Mouse (Mus musculus) thymus, postnatal 0 days (tissue): Measurements from ENCODE around the gene 2510002D24Rik. TPM values are rescaled to one million over a fixed set of nuclear protein-coding genes. Genes with fewer than 3 reads are reported as not detected.
"Not testable (repeated sequence)": the region's sequence is repeated elsewhere in the genome, so short reads cannot be mapped to it uniquely, and the experiment has no call there.

Source experiments
- DNase-seq: peaks from one replicate; pipeline ENCODE4 v3.0.0-alpha.2; 2015; ENCODE audit warnings: low spot score
- polyA plus RNA-seq: library from polyadenylated mRNA; unstranded; fragments of >200 nt; fragmentation: Nextera tagmentation; extraction: Ambion mirVana; gene quantifications from 2 replicates; pipeline ENCODE4 v1.2.1, GENCODE M21; 2015

Gene 2510002D24Rik
- polyA plus RNA-seq, 1 experiment from 2014 or later: 34.3 TPM

GRCm38 (mm10) chr16:18849521-18850190, 13.3 kb downstream of the 2510002D24Rik start:
- not testable (repeated sequence) for DNase-seq

DNA sequence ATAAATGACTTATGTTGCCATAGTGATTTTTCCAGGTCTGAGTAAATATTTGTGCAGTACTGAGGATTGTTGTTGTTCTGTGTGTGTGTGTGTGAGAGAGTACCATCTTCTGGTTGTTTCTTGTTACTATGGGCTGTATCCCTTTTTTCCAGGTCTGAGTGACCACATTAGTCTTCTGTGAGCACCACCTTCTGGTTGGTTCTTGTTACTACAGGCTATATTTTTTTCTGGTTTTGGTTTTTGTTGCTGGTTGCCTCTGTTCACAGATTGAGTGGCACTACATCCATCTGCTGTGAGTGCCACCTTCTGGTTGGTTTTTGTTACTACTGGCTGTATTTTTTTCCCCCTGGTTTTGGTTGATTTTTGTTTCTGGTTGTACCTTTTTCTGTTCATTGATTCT, 22.2 kb downstream of the 2510002D24Rik start:
- peak; percentile 75 for DNase-seq

DNA sequence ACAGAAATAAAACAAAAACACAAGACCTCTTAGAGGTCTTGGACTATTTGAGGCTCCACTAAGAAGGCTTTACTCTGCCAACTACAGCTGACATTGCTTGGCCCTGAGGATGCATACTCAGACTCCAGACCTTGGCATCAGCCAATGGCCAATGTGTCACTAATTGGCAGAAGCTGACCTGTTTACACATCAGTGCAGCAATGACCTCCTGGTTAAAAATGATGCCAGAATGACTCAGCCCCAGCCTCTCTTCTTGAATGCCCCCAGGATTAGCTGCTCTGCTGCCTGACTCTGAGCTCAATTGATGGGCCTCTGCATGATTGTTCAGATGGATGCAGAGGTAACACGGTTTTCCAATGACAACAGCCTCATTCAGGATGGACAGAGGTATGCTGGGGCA, 23.8 kb downstream of the 2510002D24Rik start:
- DNase-seq: no peak

DNA sequence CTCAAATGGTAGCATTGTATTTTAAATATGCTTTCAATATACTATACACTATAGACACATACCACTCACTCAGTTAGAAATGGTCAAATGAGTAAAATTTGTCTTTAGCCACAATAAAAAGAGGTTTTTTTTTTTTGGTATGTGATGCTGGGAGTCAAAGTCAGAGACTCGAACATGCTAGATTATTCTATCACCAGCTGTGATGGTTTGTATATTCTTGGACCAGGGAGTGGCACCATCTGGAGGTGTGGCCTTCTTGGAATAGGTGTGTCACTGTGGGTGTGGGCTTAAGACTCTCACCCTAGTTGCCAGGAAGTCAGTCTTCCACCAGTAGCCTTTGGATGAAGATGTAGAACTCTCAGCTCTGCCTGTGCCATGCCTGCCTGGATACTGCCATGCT, 34.1 kb downstream of the 2510002D24Rik start:
- DNase-seq: not testable (repeated sequence)

DNA sequence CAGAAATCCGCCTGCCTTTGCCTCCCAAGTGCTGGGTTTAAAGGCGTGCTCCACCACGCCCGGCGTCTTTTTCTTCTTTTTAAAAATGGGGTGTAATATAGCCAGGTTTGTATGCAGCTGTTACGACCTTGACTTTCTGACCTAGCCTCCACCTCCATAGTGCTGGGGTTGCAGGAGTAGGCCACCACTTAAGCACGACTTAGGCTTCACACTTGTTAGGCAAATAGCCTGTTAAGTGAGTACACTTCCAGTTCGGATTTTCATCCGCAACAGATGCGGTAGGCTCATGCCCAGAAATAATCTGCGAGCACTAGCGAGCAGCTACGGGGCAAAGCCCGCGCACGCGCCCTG, 39.7 kb downstream of the 2510002D24Rik start:
- DNase-seq: no peak

DNA sequence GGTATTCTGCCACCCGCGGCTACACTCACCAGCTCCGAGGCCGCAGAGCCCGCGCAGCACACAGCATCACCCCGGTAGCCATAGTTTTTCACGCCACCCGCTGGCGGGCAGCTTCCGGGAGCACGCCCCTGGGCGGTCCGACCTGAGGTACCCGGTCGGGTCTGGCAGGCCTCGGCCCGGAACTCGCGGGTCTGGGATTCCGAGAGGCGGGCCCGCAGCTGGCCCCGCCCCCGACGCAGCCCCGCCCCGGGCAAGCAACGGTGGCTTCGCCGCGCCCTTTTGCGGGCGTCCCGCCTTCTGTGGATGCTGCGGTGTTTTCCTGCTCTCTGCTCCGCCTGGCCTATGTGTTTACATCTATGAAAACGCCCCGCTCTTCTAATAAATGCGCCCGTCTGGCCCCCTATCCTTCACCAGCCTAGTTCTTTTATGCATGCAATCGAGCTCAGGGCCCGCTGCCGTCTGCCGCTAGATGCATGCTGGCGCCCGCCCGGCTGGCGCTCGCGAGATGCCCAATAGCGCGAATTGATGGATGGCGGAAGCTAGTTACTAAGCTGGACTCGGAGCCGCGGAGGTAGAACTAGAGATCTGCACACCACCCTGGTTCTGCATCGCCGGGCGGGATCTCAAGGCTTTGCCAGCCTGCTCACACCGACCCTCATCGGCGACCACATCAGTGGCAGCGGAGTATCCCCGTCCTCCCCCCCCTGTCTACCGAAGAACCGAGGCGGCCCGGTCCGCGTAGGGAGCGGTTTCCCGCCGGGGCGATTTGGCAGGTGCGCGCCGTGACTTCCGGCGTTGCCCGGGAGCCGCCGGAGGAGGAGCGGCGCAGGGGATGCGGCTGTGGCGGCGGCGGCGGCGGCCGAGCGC, 40.3 kb downstream of the 2510002D24Rik start, which contains the start of the genes Mrpl40 and Hira:
Mrpl40 (minus strand) TSS at position 421 of the 867 bp plus-strand sequence.
Hira (plus strand) TSS at position 596 of the 867 bp plus-strand sequence.
- peak; percentile 91 for DNase-seq

GRCm38 (mm10) chr16:18877386-18878090, 41.2 kb downstream of the 2510002D24Rik start:
- peak; percentile 82 for DNase-seq

DNA sequence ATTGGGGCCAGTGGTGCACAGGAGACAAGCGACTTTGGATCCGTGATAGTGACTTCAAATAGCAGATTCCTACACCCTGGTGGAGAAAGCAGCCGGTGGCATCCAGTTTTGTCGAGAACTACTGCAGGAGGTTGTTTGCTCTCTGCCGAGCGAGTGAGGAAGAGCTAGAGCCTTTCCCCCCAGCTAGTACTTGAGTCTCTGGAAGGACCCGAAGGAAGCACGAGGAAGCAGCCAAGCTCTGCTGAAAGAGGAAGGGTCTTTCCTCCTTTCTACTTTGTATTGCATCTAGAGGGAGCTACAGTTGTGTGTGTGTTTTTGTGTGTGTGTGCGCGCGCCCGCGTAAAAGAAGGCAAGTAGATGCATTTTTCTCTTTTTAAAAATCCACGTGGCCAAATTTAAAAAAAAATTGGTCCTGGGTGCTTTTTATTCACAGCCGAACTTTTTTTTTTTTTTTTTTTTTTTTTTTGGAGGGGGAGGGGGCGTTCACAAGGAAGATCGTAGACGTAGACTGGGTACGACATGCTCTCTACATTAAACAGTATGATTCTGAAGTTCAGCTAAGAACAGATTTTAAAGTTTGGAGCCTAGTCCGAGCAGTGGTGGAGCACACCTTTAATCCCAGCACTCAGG, 41.8 kb downstream of the 2510002D24Rik start:
- no peak for DNase-seq

GRCm38 (mm10) chr16:18884044-18884443, 47.7 kb downstream of the 2510002D24Rik start:
- no peak for DNase-seq

Other genes starting within 250 kb of the 2510002D24Rik start
- gene Tbx1, start 245.9 kb upstream of the 2510002D24Rik start, polyA plus RNA-seq: 0.24 and 0.25 TPM in 2 replicates
- 0.71 and 0.78 TPM in 2 replicates for gene Gp1bb, start 214.2 kb upstream of the 2510002D24Rik start, polyA plus RNA-seq
- not detected in 2 replicates for gene Gm49601, start 210.2 kb upstream of the 2510002D24Rik start, polyA plus RNA-seq
- 1.7 TPM in 2 replicates for gene Sept5, start 206.6 kb upstream of the 2510002D24Rik start, polyA plus RNA-seq
- 15.4 and 23.6 TPM in 2 replicates for gene Cldn5, start 59.7 kb upstream of the 2510002D24Rik start, polyA plus RNA-seq
- 98.8 and 111 TPM in 2 replicates for gene Ufd1, start 24.8 kb upstream of the 2510002D24Rik start, polyA plus RNA-seq
- gene Cdc45, start 24.6 kb upstream of the 2510002D24Rik start, polyA plus RNA-seq: 60.7 and 68.5 TPM in 2 replicates
- gene Gm28539, start within 50 bp of the 2510002D24Rik start, polyA plus RNA-seq: not detected in 2 replicates
- 123 and 126 TPM in 2 replicates for gene Mrpl40, start 40.3 kb downstream of the 2510002D24Rik start, polyA plus RNA-seq
- 12.7 and 16.4 TPM in 2 replicates for gene Hira, start 40.5 kb downstream of the 2510002D24Rik start, polyA plus RNA-seq